Mouse (Mus musculus) left cerebral cortex, postnatal 25 days (tissue): Measurements from ENCODE around the gene Magt1. TPM values are rescaled to one million over a fixed set of nuclear protein-coding genes. Genes with fewer than 3 reads are reported as not detected.

ENCODE experiments used
- total RNA-seq, 2 experiments: library from RNA; stranded (reverse); gene quantifications; 2 replicates each; pipeline ENCODE4 v1.2.3; 2021

Magt1 gene
- total RNA-seq, 2 experiments from 2014 or later: 15.5 TPM

Other genes starting within 250 kb of the Magt1 start
- gene Fgf16, start 247.6 kb downstream of the Magt1 start, total RNA-seq: under 1 TPM; 0.32 to 0.85 TPM
- 100 to 1,000 TPM; 165 to 174 TPM for gene Atrx, start 82.5 kb downstream of the Magt1 start, total RNA-seq
- 100 to 1,000 TPM; 353 to 364 TPM for gene Cox7b, start 3.8 kb upstream of the Magt1 start, total RNA-seq
- 1 to 10 TPM; 8.0 to 8.2 TPM for gene Atp7a, start 15.4 kb upstream of the Magt1 start, total RNA-seq
- 1 to 10 TPM; 1.3 to 1.9 TPM for gene Tlr13, start 131.3 kb upstream of the Magt1 start, total RNA-seq
- 100 to 1,000 TPM; 441 to 492 TPM for gene Pgk1, start 175.2 kb upstream of the Magt1 start, total RNA-seq
- 10 to 100 TPM; 21.3 to 23.3 TPM for gene Taf9b, start 209.3 kb upstream of the Magt1 start, total RNA-seq
- gene Fnd3c2, start 243.5 kb upstream of the Magt1 start, total RNA-seq: not detected